Mouse (Mus musculus): ENCODE results near the gene Selenom. TPM values are rescaled to one million over a fixed set of nuclear protein-coding genes. Genes with fewer than 3 reads are reported as not detected.
A peak's percentile ranks its signal among the peaks of the same experiment; 100 is the strongest.

Gene Selenom
- polyA plus RNA-seq, 1 experiment from 2014 or later: 73.5 TPM

DNA sequence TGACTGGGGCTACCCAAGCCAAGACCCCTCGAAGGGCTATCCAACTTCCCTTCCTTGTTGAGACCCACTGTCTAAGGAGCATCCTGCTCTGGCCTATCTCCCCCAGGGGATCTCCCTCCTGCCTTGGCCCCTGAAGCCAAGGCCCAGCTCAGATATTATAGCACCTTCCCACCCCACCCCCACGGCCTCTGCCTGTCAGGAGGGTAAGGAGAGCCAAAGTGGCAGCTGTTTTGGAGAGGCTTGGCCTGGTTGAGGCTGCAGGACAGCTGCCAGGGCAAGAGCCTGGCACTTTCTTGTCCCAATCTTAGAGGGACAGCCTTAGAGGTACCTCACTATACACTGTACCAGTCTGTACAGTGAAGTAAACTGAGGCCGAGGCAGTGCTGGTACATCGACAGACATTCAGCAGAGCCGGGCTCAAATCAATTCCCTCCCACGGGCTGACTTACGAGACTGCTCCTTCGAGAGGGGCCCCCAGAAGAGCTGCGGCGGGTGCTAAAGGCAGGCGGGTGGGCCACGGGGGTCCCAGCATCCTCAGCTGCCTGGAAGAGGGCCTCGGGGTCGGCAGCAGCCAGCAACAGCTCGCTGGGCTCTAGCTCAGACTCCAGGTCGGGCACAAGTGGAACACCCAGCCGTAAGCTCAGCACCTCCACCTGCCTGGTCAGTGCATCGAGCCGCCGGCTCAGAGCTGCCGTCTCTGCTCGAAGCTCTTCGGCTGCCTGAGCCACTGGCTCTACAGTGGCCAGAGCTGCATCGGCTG is 12.7 kb downstream of the Selenom start:
- Histone ChIP-seq H3K9me3 (0 out of 2 replicates have a peak, but pooled peaks cover 2% of the 10 kb centered on the region), H3K27ac (0 out of 2 replicates have a peak overlapping the region, but pooled peaks have one; percentile 8), H3K4me1 (replicated peaks) (peaks cover 6% of the 10 kb centered on the region; the same call in 1 of the 2 replicates), H3K27me3 (ENCODE audit: insufficient read depth, poor library complexity, severe bottlenecking) (no peaks in the 10 kb centered on the region), H3K36me3 (peaks cover 100% of the 10 kb centered on the region), H3K4me3 (no peak overlapping the region)
- no peak for DNase-seq (ENCODE audit: low spot score)
- WGBS: 92% methylated on average over 24 of the region's 24 CpGs

DNA sequence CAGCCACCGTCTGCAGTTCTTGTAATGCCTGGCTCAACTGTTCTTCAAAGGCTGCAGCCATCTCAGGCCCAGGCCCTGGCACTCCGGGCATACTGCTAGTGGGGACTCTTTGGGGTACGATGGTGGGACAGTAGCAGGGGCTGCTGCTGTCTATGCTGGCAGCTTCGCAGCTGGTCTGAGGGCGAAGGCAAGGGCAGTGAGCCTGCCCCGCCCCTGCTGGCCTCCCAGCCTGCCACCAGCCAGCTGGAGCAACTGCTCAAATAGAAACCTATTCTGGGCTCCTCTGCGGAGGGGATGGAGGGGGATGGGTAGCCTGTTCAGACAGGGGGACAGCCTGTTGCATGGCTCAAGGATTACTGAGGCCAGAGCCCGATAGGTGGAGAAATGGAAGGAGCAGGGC is 13.3 kb downstream of the Selenom start:
- Histone ChIP-seq H3K36me3 (peaks cover 100% of the 10 kb centered on the region), H3K4me1 (replicated peaks) (peaks cover 6% of the 10 kb centered on the region; the same call in 1 of the 2 replicates), H3K27ac (0 out of 2 replicates have a peak overlapping the region, but pooled peaks have one; percentile 8), H3K4me3 (no peak overlapping the region), H3K27me3 (ENCODE audit: insufficient read depth, poor library complexity, severe bottlenecking) (no peaks in the 10 kb centered on the region), H3K9me3 (0 out of 2 replicates have a peak, but pooled peaks cover 2% of the 10 kb centered on the region)
- 78% methylated on average over 8 of the region's 8 CpGs for WGBS
- no peak for DNase-seq (ENCODE audit: low spot score)

DNA sequence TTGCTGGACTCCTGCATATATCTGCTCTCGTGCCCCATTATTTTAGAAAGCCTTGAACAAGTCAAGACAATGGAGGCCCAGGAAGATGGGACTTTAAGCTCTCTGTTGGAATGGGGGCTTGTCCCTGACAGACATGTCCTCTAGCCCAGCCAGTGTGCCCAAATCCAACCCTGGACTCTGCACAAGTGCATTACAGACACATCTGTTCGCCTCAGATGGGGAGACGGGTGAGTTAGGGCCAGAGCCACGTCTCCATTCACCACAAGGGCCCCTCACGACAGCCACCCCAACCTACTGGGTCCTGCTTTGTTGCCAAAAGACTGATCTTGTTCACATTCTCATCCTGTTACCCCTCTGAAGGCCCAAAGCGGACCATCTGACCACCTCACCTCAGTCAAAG is 13.7 kb downstream of the Selenom start:
- Histone ChIP-seq H3K36me3 (peaks cover 100% of the 10 kb centered on the region), H3K4me1 (replicated peaks) (peaks cover 6% of the 10 kb centered on the region; the same call in 1 of the 2 replicates), H3K4me3 (no peak overlapping the region), H3K27ac (no peak overlapping the region), H3K9me3 (0 out of 2 replicates have a peak, but pooled peaks cover 2% of the 10 kb centered on the region), H3K27me3 (ENCODE audit: insufficient read depth, poor library complexity, severe bottlenecking) (no peaks in the 10 kb centered on the region)
- DNase-seq (ENCODE audit: low spot score): no peak
- 89% methylated on average over 6 of the region's 6 CpGs for WGBS

DNA sequence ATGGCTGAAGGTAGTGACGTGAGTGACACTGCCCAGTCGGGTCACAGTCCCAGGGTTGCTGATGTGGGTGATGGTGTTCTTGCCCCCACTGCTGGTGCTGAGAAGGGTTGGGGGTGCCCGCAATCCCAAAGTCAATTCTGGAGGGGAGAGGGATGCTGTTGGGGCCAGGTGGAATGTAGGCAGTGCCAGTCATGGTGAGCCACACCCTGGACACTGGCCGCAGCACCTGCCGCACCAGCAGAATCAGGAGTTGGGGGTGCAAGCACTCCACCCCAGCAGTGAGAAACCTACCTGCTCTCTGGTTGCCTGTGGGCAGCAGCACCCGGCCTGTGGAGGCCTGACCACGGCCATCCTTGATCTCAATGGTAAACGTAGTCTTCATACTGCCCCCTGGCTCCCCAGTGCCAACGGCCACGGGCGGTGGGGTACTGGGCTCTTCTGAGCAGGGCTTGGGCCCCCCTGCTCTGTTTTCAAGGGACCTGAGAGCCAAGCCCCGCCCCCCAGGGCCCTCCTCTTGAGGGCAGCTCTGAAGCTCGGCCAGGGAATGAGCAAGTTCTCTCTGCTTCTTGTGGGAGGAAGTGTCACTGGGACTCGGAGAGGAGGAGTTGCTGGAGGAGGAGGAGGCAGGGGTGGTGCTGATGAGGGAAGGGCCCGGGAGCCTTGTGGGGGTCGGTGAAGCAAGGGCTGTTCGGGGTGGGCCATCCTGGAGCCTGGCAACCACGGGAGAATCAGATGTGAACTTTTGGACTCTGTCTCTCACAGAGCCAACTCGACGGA is 15.2 kb downstream of the Selenom start:
- Histone ChIP-seq H3K27me3 (ENCODE audit: insufficient read depth, poor library complexity, severe bottlenecking) (no peaks in the 10 kb centered on the region), H3K36me3 (peaks cover 95% of the 10 kb centered on the region), H3K4me3 (no peak overlapping the region), H3K27ac (no peak overlapping the region), H3K4me1 (replicated peaks) (peaks cover 7% of the 10 kb centered on the region), H3K9me3 (0 out of 2 replicates have a peak, but pooled peaks cover 2% of the 10 kb centered on the region)
- WGBS: 85% methylated on average over 20 of the region's 20 CpGs
- no peak for DNase-seq (ENCODE audit: low spot score)

DNA sequence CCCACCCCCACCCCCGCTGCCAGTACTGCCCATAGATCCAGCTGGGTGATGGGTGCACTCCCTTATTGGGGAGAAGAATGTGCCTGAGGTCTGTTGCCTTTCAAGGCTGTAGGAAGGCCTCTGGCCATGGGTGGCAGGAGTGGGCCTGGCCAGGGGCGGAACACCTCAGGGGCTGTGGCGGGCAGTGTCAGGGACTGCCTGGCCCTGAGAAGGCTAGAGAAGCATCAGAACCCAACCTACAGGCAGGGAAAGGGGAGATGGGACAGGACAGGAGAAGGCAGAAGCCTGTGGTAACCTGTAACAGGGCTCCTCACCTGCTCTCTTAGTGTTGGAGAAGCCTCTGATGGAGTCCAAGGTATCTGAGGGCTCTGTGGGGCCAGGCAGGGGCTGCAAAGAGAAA is 16.2 kb downstream of the Selenom start:
- Histone ChIP-seq H3K4me3 (no peak overlapping the region), H3K27me3 (ENCODE audit: insufficient read depth, poor library complexity, severe bottlenecking) (no peaks in the 10 kb centered on the region), H3K36me3 (peaks cover 84% of the 10 kb centered on the region), H3K27ac (no peak overlapping the region), H3K4me1 (replicated peaks) (peaks cover 17% of the 10 kb centered on the region), H3K9me3 (0 out of 2 replicates have a peak, but pooled peaks cover 2% of the 10 kb centered on the region)
- 95% methylated on average over 3 of the region's 3 CpGs for WGBS
- DNase-seq (ENCODE audit: low spot score): no peak

GRCm38 (mm10) chr11:3531634-3532033 is 17.1 kb downstream of the Selenom start:
- Histone ChIP-seq H3K36me3 (peaks cover 76% of the 10 kb centered on the region), H3K27ac (no peak overlapping the region), H3K4me1 (replicated peaks) (peaks cover 26% of the 10 kb centered on the region), H3K27me3 (ENCODE audit: insufficient read depth, poor library complexity, severe bottlenecking) (no peaks in the 10 kb centered on the region), H3K4me3 (no peak overlapping the region), H3K9me3 (0 out of 2 replicates have a peak, but pooled peaks cover 2% of the 10 kb centered on the region)
- DNase-seq (ENCODE audit: low spot score): no peak
- WGBS: 82% methylated on average over 6 of the region's 6 CpGs

- peaks cover 33% of the 10 kb centered on the region for H3K4me1 ChIP-seq (replicated peaks)
- DNase-seq (ENCODE audit: low spot score): no peak
- 91% methylated on average over 16 of the region's 16 CpGs for WGBS
These were observed 17.8 kb downstream of the Selenom start for GRCm38 (mm10) chr11:3532101-3532931.

GRCm38 (mm10) chr11:3533406-3533932 is 19.0 kb downstream of the Selenom start:
- H3K4me1 ChIP-seq (replicated peaks): peaks cover 37% of the 10 kb centered on the region
- peaks cover 62% of the 10 kb centered on the region for H3K36me3 ChIP-seq
- no peaks in the 10 kb centered on the region for H3K27me3 ChIP-seq (ENCODE audit: insufficient read depth, poor library complexity, severe bottlenecking)
- no peak overlapping the region for H3K27ac ChIP-seq
- no peak overlapping the region for H3K4me3 ChIP-seq
- no peaks in the 10 kb centered on the region for H3K9me3 ChIP-seq
- no peak for DNase-seq (ENCODE audit: low spot score)
- 89% methylated on average over 17 of the region's 17 CpGs for whole genome bisulfite sequencing

More at GRCm38 (mm10) chr11:3532101-3532931, 17.8 kb downstream of the Selenom start:
- no peak overlapping the region for H3K4me3 ChIP-seq
- H3K27me3 ChIP-seq (ENCODE audit: insufficient read depth, poor library complexity, severe bottlenecking): no peaks in the 10 kb centered on the region
- peaks cover 74% of the 10 kb centered on the region for H3K36me3 ChIP-seq
- 0 out of 2 replicates have a peak, but pooled peaks cover 2% of the 10 kb centered on the region for H3K9me3 ChIP-seq
- H3K27ac ChIP-seq: no peak overlapping the region

GRCm38 (mm10) chr11:3534956-3535355 is 20.5 kb downstream of the Selenom start:
- Histone ChIP-seq H3K27me3 (ENCODE audit: insufficient read depth, poor library complexity, severe bottlenecking) (no peaks in the 10 kb centered on the region), H3K4me1 (replicated peaks) (peaks cover 49% of the 10 kb centered on the region), H3K9me3 (no peaks in the 10 kb centered on the region), H3K36me3 (peaks cover 48% of the 10 kb centered on the region), H3K4me3 (peak overlapping the region; percentile 62), H3K27ac (peak overlapping the region; percentile 89)
- no peak for DNase-seq (ENCODE audit: low spot score)
- WGBS: 3% methylated on average over 8 of the region's 8 CpGs

GRCm38 (mm10) chr11:3535406-3535986 is 21.0 kb downstream of the Selenom start:
- DNase-seq (ENCODE audit: low spot score): peak; percentile 96
- Histone ChIP-seq H3K36me3 (peaks cover 42% of the 10 kb centered on the region), H3K4me1 (replicated peaks) (peaks cover 49% of the 10 kb centered on the region), H3K27ac (peak overlapping the region; percentile 89), H3K9me3 (no peaks in the 10 kb centered on the region), H3K27me3 (ENCODE audit: insufficient read depth, poor library complexity, severe bottlenecking) (no peaks in the 10 kb centered on the region), H3K4me3 (peak overlapping the region; percentile 62)
- under 1% methylated on average over 36 of the region's 36 CpGs for WGBS

- peak overlapping the region; percentile 62 for H3K4me3 ChIP-seq
- WGBS: 46% methylated on average over 5 of the region's 5 CpGs
- H3K27ac ChIP-seq: peak overlapping the region; percentile 89
- peaks cover 36% of the 10 kb centered on the region for H3K36me3 ChIP-seq
- no peaks in the 10 kb centered on the region for H3K27me3 ChIP-seq (ENCODE audit: insufficient read depth, poor library complexity, severe bottlenecking)
- H3K9me3 ChIP-seq: no peaks in the 10 kb centered on the region
- H3K4me1 ChIP-seq (replicated peaks): peaks cover 49% of the 10 kb centered on the region
- DNase-seq (ENCODE audit: low spot score): no peak
These were observed 21.6 kb downstream of the Selenom start for GRCm38 (mm10) chr11:3536082-3536481.
